Mouse (Mus musculus) lung, adult 2 months (tissue): Measurements from ENCODE around the gene Aif1. TPM values are rescaled to one million over a fixed set of nuclear protein-coding genes. Genes with fewer than 3 reads are reported as not detected.

Experiments
- DNase-seq: peaks from one replicate; pipeline ENCODE4 v3.0.0; 2022
- H3K4me1 ChIP-seq: fragments of 200-500 bp; 2 replicates; pipeline ENCODE4 v1.6.1; 2011; ENCODE audit warnings: low read length; ENCODE audit not compliant: control insufficient read depth, insufficient read depth
- H3K4me3 ChIP-seq: fragments of 200-500 bp; replicated peaks from 2 replicates; pipeline ENCODE3; 2011; ENCODE audit warnings: low read depth, mild to moderate bottlenecking, control low read depth, low read length; ENCODE audit errors: extremely low read depth
- CTCF ChIP-seq: fragments of 200-500 bp; IDR thresholded peaks from 2 replicates; pipeline ENCODE4 v1.5.1; 2011; ENCODE audit warnings: mild to moderate bottlenecking, low read length, control low read depth; ENCODE audit not compliant: insufficient read depth
- POLR2A ChIP-seq: fragments of 200-500 bp; IDR thresholded peaks from 2 replicates; pipeline ENCODE4 v1.6.1; 2011; ENCODE audit warnings: low read depth, mild to moderate bottlenecking, control low read depth, low read length, borderline replicate concordance; ENCODE audit errors: extremely low read depth
- WGBS: fragments of 180-500 bp; shearing (Covaris S2); methylation state at CpG from one replicate; pipeline ENCODE4 v1.1.7; 2018; 5-methylcytosine and 5-hydroxymethylcytosine counted together
- polyA plus RNA-seq: library from polyadenylated mRNA; depleted of rRNA; stranded (reverse); fragments of >200 nt; gene quantifications from 2 replicates; pipeline ENCODE4 v1.2.3, GENCODE M21; 2012

Aif1 gene
- polyA plus RNA-seq, 1 experiment = 1.4 TPM

DNA sequence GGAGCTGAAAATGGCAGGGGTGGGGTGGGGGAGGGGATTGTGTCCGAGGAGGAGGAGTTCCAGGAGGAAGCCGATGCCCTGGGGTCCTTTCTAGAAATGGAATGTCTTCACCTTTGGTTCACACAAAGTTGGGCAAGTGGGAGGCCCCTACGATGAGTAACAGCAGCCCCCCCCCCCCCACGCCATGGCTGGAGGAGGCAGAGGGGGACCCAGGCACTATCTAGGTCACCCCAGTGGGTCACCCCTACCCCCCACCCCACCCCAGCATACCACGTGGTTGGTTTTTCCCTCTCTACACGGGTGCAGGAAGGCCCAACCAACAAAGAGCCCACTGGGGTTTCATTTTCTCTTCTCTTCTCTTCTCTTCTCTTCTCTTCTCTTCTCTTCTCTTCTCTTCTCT is 21.3 kb upstream of the Aif1 start:
- no peak for TF ChIP-seq CTCF
- no peak for TF ChIP-seq POLR2A
- WGBS = 40% methylated on average over 6 of the region's 6 CpGs
- no peak for DNase-seq
- H3K4me3 ChIP-seq = no peak overlapping the region
- peaks cover 6% of the 10 kb centered on the region for H3K4me1 ChIP-seq

DNA sequence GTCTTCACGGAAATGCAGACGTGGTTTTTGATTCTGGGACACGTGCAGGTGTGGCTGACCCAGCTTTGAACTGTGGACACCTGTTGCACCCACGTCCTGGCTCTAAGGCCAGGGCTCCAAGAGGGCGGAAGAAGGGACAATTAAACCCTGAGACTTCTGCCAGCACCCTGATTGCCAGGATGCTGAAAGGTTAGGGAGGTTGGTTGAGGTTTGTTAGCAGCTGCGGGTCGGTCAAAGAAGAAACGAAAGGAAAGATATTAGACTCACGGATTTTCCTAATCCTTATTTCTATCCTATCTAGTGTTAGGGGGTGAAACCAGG is 20.4 kb upstream of the Aif1 start:
- Histone ChIP-seq H3K4me3 (no peak overlapping the region), H3K4me1 (peaks cover 6% of the 10 kb centered on the region)
- no peak for DNase-seq
- no peak for TF ChIP-seq POLR2A
- no peak for TF ChIP-seq CTCF
- WGBS = 27% methylated on average over 9 of the region's 9 CpGs

DNA sequence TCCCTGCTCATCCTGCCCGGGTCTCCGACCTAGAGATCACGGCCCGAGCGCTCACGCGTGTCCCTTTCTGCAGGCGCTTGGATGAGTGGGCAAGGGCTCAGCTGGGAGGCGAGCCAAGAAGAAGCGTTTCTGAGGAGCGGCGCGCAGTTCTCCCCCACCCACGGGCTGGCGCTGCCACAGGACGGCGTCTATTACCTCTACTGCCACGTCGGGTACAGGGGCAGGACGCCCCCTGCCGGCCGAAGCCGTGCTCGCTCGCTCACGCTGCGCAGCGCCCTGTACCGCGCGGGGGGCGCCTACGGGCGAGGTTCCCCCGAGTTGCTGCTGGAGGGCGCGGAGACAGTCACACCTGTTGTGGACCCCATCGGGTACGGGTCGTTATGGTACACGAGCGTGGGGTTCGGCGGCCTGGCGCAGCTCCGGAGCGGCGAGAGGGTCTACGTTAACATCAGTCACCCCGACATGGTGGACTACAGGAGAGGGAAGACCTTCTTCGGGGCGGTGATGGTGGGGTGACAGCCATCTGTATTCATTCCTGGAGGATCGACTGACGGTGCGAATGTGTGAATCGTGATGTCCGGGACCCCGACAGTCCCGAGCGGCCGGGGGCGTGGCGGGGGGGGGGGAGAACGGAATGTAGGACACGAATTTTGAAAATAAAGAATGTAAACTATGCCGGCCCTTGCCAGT is 19.9 kb upstream of the Aif1 start:
- WGBS = 1% methylated on average over 66 of the region's 66 CpGs
- peak overlapping the region; percentile 45 for H3K4me3 ChIP-seq
- TF ChIP-seq CTCF (peak; percentile 75), POLR2A (no peak)
- DNase-seq = peak; percentile 83
- peaks cover 6% of the 10 kb centered on the region for H3K4me1 ChIP-seq

DNA sequence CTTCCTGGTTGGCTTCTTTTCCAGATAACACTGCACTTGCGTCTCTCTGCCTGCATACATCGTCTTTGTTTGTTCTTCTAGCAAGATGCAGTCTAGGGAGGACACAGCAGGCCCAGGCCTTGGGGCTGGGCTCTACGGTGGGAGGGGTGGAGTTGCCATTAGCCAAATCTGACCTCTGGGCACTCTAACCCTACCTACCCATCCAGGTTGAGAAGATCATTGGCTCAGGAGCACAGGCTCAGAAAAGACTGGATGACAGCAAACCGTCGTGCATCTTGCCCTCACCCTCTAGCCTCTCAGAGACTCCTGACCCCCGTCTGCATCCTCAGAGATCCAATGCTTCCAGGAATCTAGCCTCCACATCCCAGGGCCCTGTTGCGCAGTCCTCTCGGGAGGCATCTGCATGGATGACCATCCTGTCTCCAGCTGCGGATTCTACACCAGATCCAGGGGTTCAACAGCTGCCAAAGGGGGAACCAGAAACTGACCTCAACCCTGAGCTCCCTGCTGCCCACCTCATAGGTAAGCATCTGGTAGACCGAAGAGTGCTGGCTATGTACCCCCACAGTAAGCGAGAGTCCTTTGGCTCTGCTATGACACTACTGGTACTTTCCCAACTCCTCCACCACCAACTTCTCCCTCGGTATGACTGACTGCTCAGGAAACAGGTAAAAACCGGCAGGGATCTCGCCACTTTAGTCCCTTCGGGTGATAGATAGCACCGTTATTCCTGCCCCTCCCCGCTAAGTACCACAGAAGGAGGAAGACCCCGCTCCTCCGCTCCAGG is 19.2 kb upstream of the Aif1 start:
- no peak for TF ChIP-seq POLR2A
- 0 out of 2 replicates have a peak, but pooled peaks have one; percentile 6 for TF ChIP-seq CTCF
- Histone ChIP-seq H3K4me3 (peak overlapping the region; percentile 45), H3K4me1 (peaks cover 6% of the 10 kb centered on the region)
- WGBS = 43% methylated on average over 19 of the region's 19 CpGs
- DNase-seq = no peak

DNA sequence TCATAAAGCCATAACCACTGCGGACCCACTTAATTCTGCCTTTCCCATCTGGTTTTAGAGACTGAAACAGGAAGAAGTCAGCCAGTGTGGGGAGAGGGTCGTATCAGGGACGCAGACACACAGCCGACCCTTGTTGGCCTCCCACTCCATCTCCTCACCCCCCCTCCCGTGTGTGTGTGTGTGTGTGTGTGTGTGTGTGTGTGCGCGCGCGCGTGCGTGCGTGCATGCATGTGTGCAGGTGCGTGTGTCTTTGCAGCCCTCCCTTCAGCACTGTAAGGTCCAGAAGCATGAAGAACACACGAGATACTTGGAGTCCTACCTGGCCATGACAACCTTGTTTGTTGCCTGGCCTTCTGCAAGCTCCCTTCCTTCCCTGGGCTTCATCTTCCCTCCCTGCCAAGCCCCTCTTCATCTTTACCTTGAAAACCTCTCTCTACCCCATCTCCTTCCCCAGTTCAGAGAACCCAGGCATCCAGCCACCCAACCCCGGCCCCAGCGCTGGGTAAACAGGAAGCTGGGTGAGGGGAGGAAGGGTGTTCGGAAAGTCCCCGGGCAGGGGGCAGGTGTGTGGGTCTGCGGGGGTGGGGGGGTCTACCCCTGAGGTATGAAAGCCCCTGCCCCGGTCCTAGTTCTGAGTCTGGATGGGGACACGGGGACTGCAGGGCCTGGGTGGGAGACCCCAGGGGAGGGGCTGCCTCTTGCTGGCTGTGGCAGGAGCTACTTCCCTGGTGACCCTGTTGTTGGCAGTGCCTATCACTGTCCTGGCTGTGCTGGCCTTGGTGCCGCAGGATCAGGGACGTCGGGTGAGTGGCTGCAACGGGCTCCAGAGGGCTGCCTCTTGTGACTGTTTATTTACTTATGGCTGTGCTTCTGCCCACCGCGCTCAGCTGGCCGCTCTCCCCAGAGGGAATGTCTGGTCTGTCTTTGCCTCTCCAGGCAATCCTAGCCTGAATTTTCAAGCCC is 18.3 kb upstream of the Aif1 start, which contains the start of gene Ltb:
Ltb (plus strand) TSS at position 559 of the 963 bp plus-strand sequence.
- H3K4me3 ChIP-seq = peak within 1 kb of the TSS; percentile 45
- WGBS = 45% methylated on average over 28 of the region's 28 CpGs
- H3K4me1 ChIP-seq = peaks cover 6% of the 10 kb centered on the region
- no peak for TF ChIP-seq CTCF
- TF ChIP-seq POLR2A = no peak
- DNase-seq = no peak

DNA sequence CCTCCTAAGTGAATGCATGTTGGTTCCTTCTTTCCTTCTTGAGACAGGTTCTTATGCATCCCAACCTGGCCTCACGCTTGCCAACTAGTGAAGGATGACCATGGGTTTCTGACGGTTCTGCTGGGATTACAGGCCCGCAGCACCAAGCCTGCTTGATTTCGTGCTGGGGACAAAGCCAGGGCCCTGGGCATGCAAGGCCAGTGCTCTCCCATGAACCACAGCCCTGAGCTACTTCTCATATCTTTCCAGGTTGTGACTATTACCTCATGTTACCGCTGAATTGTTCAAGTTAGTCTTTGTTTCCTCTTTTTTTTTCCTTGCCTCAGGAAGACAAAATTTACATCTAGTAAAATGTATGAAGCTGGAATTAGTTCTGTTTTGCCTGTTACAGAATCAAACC is 17.1 kb upstream of the Aif1 start:
- DNase-seq = no peak
- H3K4me3 ChIP-seq = no peak overlapping the region
- H3K4me1 ChIP-seq = peaks cover 6% of the 10 kb centered on the region
- TF ChIP-seq CTCF = no peak
- no peak for TF ChIP-seq POLR2A
- WGBS = 80% methylated on average over 5 of the region's 5 CpGs

DNA sequence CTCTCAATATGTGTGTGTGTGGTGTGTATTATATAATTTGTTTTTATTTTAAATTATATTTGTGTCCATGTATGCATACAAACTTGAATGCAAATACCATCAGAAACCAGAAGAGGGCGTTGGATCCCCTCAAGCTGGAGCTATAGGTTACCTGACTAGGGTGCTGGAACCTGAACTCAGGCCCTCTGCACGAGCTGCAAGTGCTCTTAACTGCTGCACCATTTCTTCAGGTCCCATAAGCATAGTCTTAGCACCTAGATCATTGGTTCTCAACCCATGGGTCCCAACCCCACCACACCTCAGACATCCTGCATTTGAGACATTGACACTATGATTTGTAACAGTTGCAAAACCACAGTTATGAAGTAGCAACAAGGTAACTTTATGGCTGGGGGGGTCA is 15.9 kb upstream of the Aif1 start:
- H3K4me1 ChIP-seq = peaks cover 6% of the 10 kb centered on the region
- 76% methylated on average over 2 of the region's 2 CpGs for WGBS
- H3K4me3 ChIP-seq = no peak overlapping the region
- no peak for DNase-seq
- TF ChIP-seq CTCF = 0 out of 2 replicates have a peak, but pooled peaks have one; percentile 10
- TF ChIP-seq POLR2A = no peak

DNA sequence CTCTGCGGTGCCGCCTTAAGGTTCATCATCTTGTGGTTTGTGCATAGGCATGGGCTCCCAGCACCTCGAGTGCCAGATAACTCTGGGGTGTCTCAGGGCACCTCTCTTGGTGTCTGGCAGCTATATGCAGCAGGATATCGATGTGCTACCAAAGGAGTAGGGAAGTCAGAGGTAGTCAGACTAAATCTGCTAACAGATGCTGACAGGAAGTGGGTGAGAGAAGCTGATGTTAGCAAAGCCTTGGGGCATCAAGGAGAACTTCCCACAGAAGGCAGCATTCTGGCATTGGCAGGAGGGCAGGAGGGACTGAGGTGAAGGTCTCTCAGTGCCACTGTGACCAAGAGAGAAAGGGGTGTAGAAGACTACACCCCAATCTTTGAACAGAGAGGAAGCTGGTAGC is 14.2 kb upstream of the Aif1 start:
- peaks cover 2% of the 10 kb centered on the region; the same call in 1 of the 2 replicates for H3K4me1 ChIP-seq
- H3K4me3 ChIP-seq = no peak overlapping the region
- TF ChIP-seq POLR2A (no peak), CTCF (no peak)
- WGBS = 61% methylated on average over 4 of the region's 4 CpGs
- no peak for DNase-seq

DNA sequence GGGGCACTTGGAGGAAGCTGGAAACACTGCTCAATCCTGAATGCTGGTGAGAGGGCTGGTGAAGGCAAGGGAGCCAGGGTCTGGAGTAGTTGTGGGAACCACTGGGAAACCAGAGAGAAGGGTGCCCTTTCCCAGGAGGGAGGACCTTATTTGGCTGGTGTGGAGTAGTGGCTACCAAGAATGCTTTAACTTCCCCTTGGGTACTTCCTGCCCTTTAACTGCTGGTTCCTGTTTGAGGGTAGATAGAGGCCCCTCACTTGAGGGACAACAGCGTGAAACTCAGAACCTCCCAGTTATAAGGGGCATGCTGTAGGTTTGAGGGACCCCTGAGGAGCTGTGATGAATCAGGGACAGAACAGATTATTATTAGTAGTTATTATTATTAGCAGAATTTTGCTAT is 13.3 kb upstream of the Aif1 start:
- WGBS = 22% methylated on average over 1 of the region's 1 CpGs
- no peak overlapping the region for H3K4me3 ChIP-seq
- no peak for TF ChIP-seq CTCF
- no peak for TF ChIP-seq POLR2A
- no peak for DNase-seq
- H3K4me1 ChIP-seq = peaks cover 2% of the 10 kb centered on the region; the same call in 1 of the 2 replicates
